Mouse (Mus musculus): Measurements from ENCODE around the gene Irf8. TPM values are rescaled to one million over a fixed set of nuclear protein-coding genes. Genes with fewer than 3 reads are reported as not detected.

The Irf8 gene
- polyA plus RNA-seq, 1 experiment from 2014 or later: 25.4 TPM

- Histone ChIP-seq H3K4me2 (ENCODE audit: low read depth, low read length) (no peak overlapping the region), H3K36me3 (ENCODE audit: control insufficient read depth, insufficient read depth, low read length) (no peaks in the 10 kb centered on the region), H3K27ac (ENCODE audit: low read length) (peak overlapping the region; percentile 62; the same call in 1 of the 2 replicates), H3K9ac (ENCODE audit: low read length) (no peak overlapping the region), H3K4me1 (ENCODE audit: control insufficient read depth, insufficient read depth, low read length) (peaks cover 30% of the 10 kb centered on the region), H3K27me3 (ENCODE audit: control insufficient read depth, insufficient read depth, low read length) (no peaks in the 10 kb centered on the region), H3K9me3 (replicated peaks; ENCODE audit: control insufficient read depth, low read length) (no peaks in the 10 kb centered on the region), H3K4me3 (replicated peaks; ENCODE audit: low read length) (no peak overlapping the region)
- ATAC-seq (ENCODE audit: insufficient read depth, low FRiP score): no peak
Measured at GRCm38 (mm10) chr8:120697979-120698272, 38.2 kb upstream of the Irf8 start.

- H3K9me3 ChIP-seq (replicated peaks; ENCODE audit: control insufficient read depth, low read length): no peaks in the 10 kb centered on the region
- no peaks in the 10 kb centered on the region for H3K36me3 ChIP-seq (ENCODE audit: control insufficient read depth, insufficient read depth, low read length)
- no peaks in the 10 kb centered on the region for H3K27me3 ChIP-seq (ENCODE audit: control insufficient read depth, insufficient read depth, low read length)
- H3K27ac ChIP-seq (ENCODE audit: low read length): peak overlapping the region; percentile 62
- H3K4me2 ChIP-seq (ENCODE audit: low read depth, low read length): no peak overlapping the region
- no peak overlapping the region for H3K4me3 ChIP-seq (replicated peaks; ENCODE audit: low read length)
- peaks cover 28% of the 10 kb centered on the region for H3K4me1 ChIP-seq (ENCODE audit: control insufficient read depth, insufficient read depth, low read length)
- ATAC-seq (ENCODE audit: insufficient read depth, low FRiP score): no peak
- WGBS: 56% methylated on average over 7 of the region's 7 CpGs
- H3K9ac ChIP-seq (ENCODE audit: low read length): no peak overlapping the region
Measured at GRCm38 (mm10) chr8:120698426-120698825, 37.7 kb upstream of the Irf8 start.

GRCm38 (mm10) chr8:120699079-120699478 lies 37.1 kb upstream of the Irf8 start:
- Histone ChIP-seq H3K9me3 (replicated peaks; ENCODE audit: control insufficient read depth, low read length) (no peaks in the 10 kb centered on the region), H3K4me1 (ENCODE audit: control insufficient read depth, insufficient read depth, low read length) (peaks cover 28% of the 10 kb centered on the region), H3K9ac (ENCODE audit: low read length) (no peak overlapping the region), H3K27me3 (ENCODE audit: control insufficient read depth, insufficient read depth, low read length) (no peaks in the 10 kb centered on the region), H3K4me3 (replicated peaks; ENCODE audit: low read length) (no peak overlapping the region), H3K36me3 (ENCODE audit: control insufficient read depth, insufficient read depth, low read length) (no peaks in the 10 kb centered on the region), H3K27ac (ENCODE audit: low read length) (peak overlapping the region; percentile 62), H3K4me2 (ENCODE audit: low read depth, low read length) (no peak overlapping the region)
- ATAC-seq (ENCODE audit: insufficient read depth, low FRiP score): no peak
- WGBS: 56% methylated on average over 6 of the region's 6 CpGs

GRCm38 (mm10) chr8:120699565-120699964 lies 36.6 kb upstream of the Irf8 start:
- WGBS: 67% methylated on average over 2 of the region's 2 CpGs
- Histone ChIP-seq H3K27me3 (ENCODE audit: control insufficient read depth, insufficient read depth, low read length) (no peaks in the 10 kb centered on the region), H3K27ac (ENCODE audit: low read length) (no peak overlapping the region), H3K4me2 (ENCODE audit: low read depth, low read length) (no peak overlapping the region), H3K9ac (ENCODE audit: low read length) (no peak overlapping the region), H3K9me3 (replicated peaks; ENCODE audit: control insufficient read depth, low read length) (no peaks in the 10 kb centered on the region), H3K4me1 (ENCODE audit: control insufficient read depth, insufficient read depth, low read length) (peaks cover 25% of the 10 kb centered on the region), H3K36me3 (ENCODE audit: control insufficient read depth, insufficient read depth, low read length) (no peaks in the 10 kb centered on the region), H3K4me3 (replicated peaks; ENCODE audit: low read length) (no peak overlapping the region)
- no peak for ATAC-seq (ENCODE audit: insufficient read depth, low FRiP score)

- Histone ChIP-seq H3K4me2 (ENCODE audit: low read depth, low read length) (no peak overlapping the region), H3K36me3 (ENCODE audit: control insufficient read depth, insufficient read depth, low read length) (no peaks in the 10 kb centered on the region), H3K4me3 (replicated peaks; ENCODE audit: low read length) (no peak overlapping the region), H3K9me3 (replicated peaks; ENCODE audit: control insufficient read depth, low read length) (no peaks in the 10 kb centered on the region), H3K27ac (ENCODE audit: low read length) (no peak overlapping the region), H3K27me3 (ENCODE audit: control insufficient read depth, insufficient read depth, low read length) (no peaks in the 10 kb centered on the region), H3K4me1 (ENCODE audit: control insufficient read depth, insufficient read depth, low read length) (peaks cover 23% of the 10 kb centered on the region), H3K9ac (ENCODE audit: low read length) (no peak overlapping the region)
- ATAC-seq (ENCODE audit: insufficient read depth, low FRiP score): no peak
- 86% methylated on average over 4 of the region's 4 CpGs for WGBS
Measured at GRCm38 (mm10) chr8:120700053-120700452, 36.1 kb upstream of the Irf8 start.

- peak; percentile 34; the same call in 1 of the 2 replicates for ATAC-seq (ENCODE audit: insufficient read depth, low FRiP score)
- Histone ChIP-seq H3K36me3 (ENCODE audit: control insufficient read depth, insufficient read depth, low read length) (no peaks in the 10 kb centered on the region), H3K4me3 (replicated peaks; ENCODE audit: low read length) (no peak overlapping the region), H3K9ac (ENCODE audit: low read length) (no peak overlapping the region), H3K27ac (ENCODE audit: low read length) (no peak overlapping the region), H3K9me3 (replicated peaks; ENCODE audit: control insufficient read depth, low read length) (no peaks in the 10 kb centered on the region), H3K4me1 (ENCODE audit: control insufficient read depth, insufficient read depth, low read length) (peaks cover 9% of the 10 kb centered on the region), H3K4me2 (ENCODE audit: low read depth, low read length) (no peak overlapping the region), H3K27me3 (ENCODE audit: control insufficient read depth, insufficient read depth, low read length) (no peaks in the 10 kb centered on the region)
- WGBS: 52% methylated on average over 19 of the region's 19 CpGs
Measured at GRCm38 (mm10) chr8:120701758-120702465, 34.2 kb upstream of the Irf8 start.

GRCm38 (mm10) chr8:120704203-120704602 lies 32.0 kb upstream of the Irf8 start:
- Histone ChIP-seq H3K27ac (ENCODE audit: low read length) (no peak overlapping the region), H3K4me1 (ENCODE audit: control insufficient read depth, insufficient read depth, low read length) (0 out of 2 replicates have a peak, but pooled peaks cover 3% of the 10 kb centered on the region), H3K9ac (ENCODE audit: low read length) (no peak overlapping the region), H3K9me3 (replicated peaks; ENCODE audit: control insufficient read depth, low read length) (no peaks in the 10 kb centered on the region), H3K27me3 (ENCODE audit: control insufficient read depth, insufficient read depth, low read length) (no peaks in the 10 kb centered on the region), H3K36me3 (ENCODE audit: control insufficient read depth, insufficient read depth, low read length) (no peaks in the 10 kb centered on the region), H3K4me3 (replicated peaks; ENCODE audit: low read length) (no peak overlapping the region), H3K4me2 (ENCODE audit: low read depth, low read length) (no peak overlapping the region)
- 39% methylated on average over 9 of the region's 9 CpGs for WGBS
- ATAC-seq (ENCODE audit: insufficient read depth, low FRiP score): no peak

- Histone ChIP-seq H3K4me2 (ENCODE audit: low read depth, low read length) (no peak overlapping the region), H3K4me3 (replicated peaks; ENCODE audit: low read length) (no peak overlapping the region)
- 79% methylated on average over 15 of the region's 15 CpGs for WGBS
Measured at GRCm38 (mm10) chr8:120705163-120705562, 31.0 kb upstream of the Irf8 start.

GRCm38 (mm10) chr8:120706193-120706592 lies 30.0 kb upstream of the Irf8 start:
- WGBS: 67% methylated on average over 3 of the region's 3 CpGs
- Histone ChIP-seq H3K27ac (ENCODE audit: low read length) (peak overlapping the region; percentile 46; the same call in 1 of the 2 replicates), H3K4me1 (ENCODE audit: control insufficient read depth, insufficient read depth, low read length) (0 out of 2 replicates have a peak, but pooled peaks cover 3% of the 10 kb centered on the region), H3K4me3 (replicated peaks; ENCODE audit: low read length) (no peak overlapping the region), H3K4me2 (ENCODE audit: low read depth, low read length) (no peak overlapping the region), H3K27me3 (ENCODE audit: control insufficient read depth, insufficient read depth, low read length) (no peaks in the 10 kb centered on the region), H3K36me3 (ENCODE audit: control insufficient read depth, insufficient read depth, low read length) (no peaks in the 10 kb centered on the region), H3K9ac (ENCODE audit: low read length) (no peak overlapping the region; the same call in 1 of the 2 replicates), H3K9me3 (replicated peaks; ENCODE audit: control insufficient read depth, low read length) (no peaks in the 10 kb centered on the region)
- peak; percentile 73; the same call in 1 of the 2 replicates for ATAC-seq (ENCODE audit: insufficient read depth, low FRiP score)

More at GRCm38 (mm10) chr8:120705163-120705562, 31.0 kb upstream of the Irf8 start:
- no peaks in the 10 kb centered on the region for H3K36me3 ChIP-seq (ENCODE audit: control insufficient read depth, insufficient read depth, low read length)
- no peak overlapping the region for H3K27ac ChIP-seq (ENCODE audit: low read length)
- no peaks in the 10 kb centered on the region for H3K27me3 ChIP-seq (ENCODE audit: control insufficient read depth, insufficient read depth, low read length)
- no peaks in the 10 kb centered on the region for H3K9me3 ChIP-seq (replicated peaks; ENCODE audit: control insufficient read depth, low read length)
- H3K4me1 ChIP-seq (ENCODE audit: control insufficient read depth, insufficient read depth, low read length): 0 out of 2 replicates have a peak, but pooled peaks cover 3% of the 10 kb centered on the region
- no peak for ATAC-seq (ENCODE audit: insufficient read depth, low FRiP score)
- no peak overlapping the region for H3K9ac ChIP-seq (ENCODE audit: low read length)

Data from stomach, embryonic 16.5 days (tissue).